27 mouse cellular contexts compared by ENCODE assay signal in genomic region chr3:91522581-91522980, GRCm38 (mm10).
"Had no signal": no experiment of that assay in that cellular context is flagged by ENCODE, and none has a peak within 500 bp of the region (broad histone marks: within the 10 kb centered on the region; RNA-seq: fewer than 3 reads in every experiment).

No protein-coding gene starts in this region.

- H3K36me3 ChIP-seq: limb, embryonic 10.5 days; limb, embryonic 12.5 days; limb, embryonic 13.5 days; limb, embryonic 15.5 days; liver, embryonic 12.5 days; liver, embryonic 13.5 days; liver, embryonic 15.5 days; lung, embryonic 15.5 days; midbrain, embryonic 10.5 days; midbrain, embryonic 12.5 days; midbrain, embryonic 13.5 days; midbrain, embryonic 15.5 days; neural tube, embryonic 12.5 days had no signal

- H3K4me3 ChIP-seq: left cerebral cortex, adult 2 months; limb, embryonic 10.5 days; limb, embryonic 12.5 days; limb, embryonic 13.5 days; limb, embryonic 15.5 days; liver, embryonic 12.5 days; liver, embryonic 13.5 days; liver, embryonic 15.5 days; lung, embryonic 15.5 days; megakaryocyte, embryonic 14.5 days; midbrain, embryonic 10.5 days; midbrain, embryonic 12.5 days; midbrain, embryonic 13.5 days; midbrain, embryonic 15.5 days; myocyte; neural tube, embryonic 12.5 days had no signal

- H3K27me3 ChIP-seq: limb, embryonic 12.5 days; limb, embryonic 13.5 days; limb, embryonic 15.5 days; liver, embryonic 12.5 days; liver, embryonic 13.5 days; liver, embryonic 15.5 days; lung, embryonic 15.5 days; megakaryocyte, embryonic 14.5 days; midbrain, embryonic 12.5 days; midbrain, embryonic 13.5 days; midbrain, embryonic 15.5 days; neural tube, embryonic 12.5 days had no signal

- H3K9ac ChIP-seq: limb, embryonic 12.5 days; limb, embryonic 13.5 days; limb, embryonic 15.5 days; liver, embryonic 12.5 days; liver, embryonic 13.5 days; liver, embryonic 14.5 days; liver, embryonic 15.5 days; liver, postnatal 0 days; lung, embryonic 14.5 days; lung, embryonic 15.5 days; midbrain, embryonic 12.5 days; midbrain, embryonic 13.5 days; midbrain, embryonic 15.5 days; neural tube, embryonic 12.5 days had no signal

- H3K27ac ChIP-seq: left cerebral cortex, adult 2 months; limb, embryonic 10.5 days; limb, embryonic 12.5 days; limb, embryonic 13.5 days; limb, embryonic 15.5 days; liver, embryonic 12.5 days; liver, embryonic 13.5 days; liver, embryonic 14.5 days; liver, embryonic 15.5 days; lung, embryonic 15.5 days; macrophage; midbrain, embryonic 10.5 days; midbrain, embryonic 12.5 days; midbrain, embryonic 13.5 days; midbrain, embryonic 15.5 days; neural tube, embryonic 12.5 days had no signal

- H3K4me1 ChIP-seq: limb, embryonic 10.5 days; limb, embryonic 12.5 days; limb, embryonic 13.5 days; limb, embryonic 15.5 days; liver, embryonic 12.5 days; liver, embryonic 13.5 days; liver, embryonic 15.5 days; lung, embryonic 15.5 days; megakaryocyte, embryonic 14.5 days; midbrain, embryonic 10.5 days; midbrain, embryonic 12.5 days; midbrain, embryonic 13.5 days; midbrain, embryonic 15.5 days; neural tube, embryonic 12.5 days had no signal

- DNase-seq: left cerebral cortex, postnatal 4 days; liver, embryonic 13.5 days; liver, postnatal 0 days; lung, adult 18-20 months; lung, adult 2 months; lung, embryonic 14.5 days; lung, postnatal 10 days; lung, postnatal 36 days; lung, postnatal 4 days; midbrain, embryonic 14.5 days had no signal
